Mouse (Mus musculus): ENCODE measurements around the gene Mllt11. TPM values are rescaled to one million over a fixed set of nuclear protein-coding genes. Genes with fewer than 3 reads are reported as not detected.

The Mllt11 gene
- 1 to 10 TPM; 6.4 to 8.9 TPM for total RNA-seq (2021)

DNA sequence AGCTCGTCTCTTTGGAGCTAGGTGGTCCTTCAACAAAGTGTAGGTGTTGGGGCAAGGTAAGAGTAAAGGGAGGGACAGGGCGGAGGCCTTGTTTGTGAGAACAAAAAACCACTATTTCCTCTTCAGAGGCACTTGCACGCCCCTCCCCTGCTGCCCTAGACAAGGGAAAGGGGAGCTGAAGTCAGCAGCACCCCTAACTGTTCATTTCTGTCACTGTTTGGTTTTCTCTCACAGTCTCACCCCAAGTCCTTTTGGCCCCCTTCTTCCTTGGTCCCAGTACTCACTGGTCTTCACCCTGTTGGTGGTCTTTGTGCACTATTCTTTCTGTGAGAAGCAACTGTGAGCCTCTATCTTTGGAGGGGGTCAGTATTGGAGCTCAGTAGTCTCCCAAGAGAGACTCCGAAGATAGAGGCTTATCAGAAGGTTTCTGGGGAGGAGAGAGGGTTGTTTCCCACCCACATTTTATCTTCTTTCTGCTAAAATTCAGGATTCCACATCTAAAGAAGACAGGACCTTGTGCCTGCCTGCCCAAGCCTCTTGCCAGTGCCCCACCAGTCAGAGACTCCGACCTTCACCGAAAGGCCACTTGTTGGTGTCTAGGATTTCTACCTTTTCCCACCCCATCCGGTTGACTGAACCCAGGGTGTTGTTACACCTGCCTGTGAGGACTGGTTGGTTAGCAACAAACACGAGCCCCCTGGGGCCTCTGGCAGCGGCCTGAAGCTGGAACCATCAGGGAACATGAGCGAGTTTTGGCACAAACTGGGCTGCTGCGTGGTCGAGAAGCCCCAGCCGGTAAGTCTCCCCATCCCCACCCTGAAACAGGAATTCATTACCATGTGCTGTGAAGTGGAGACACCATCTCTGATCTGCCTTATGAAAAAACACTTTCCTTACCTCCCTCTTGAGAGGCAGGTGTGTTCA is at the start of gene Mllt11:
Mllt11 (minus strand) TSS at position 874 of the 924 bp plus-strand sequence.
- DNase-seq = no peak

DNA sequence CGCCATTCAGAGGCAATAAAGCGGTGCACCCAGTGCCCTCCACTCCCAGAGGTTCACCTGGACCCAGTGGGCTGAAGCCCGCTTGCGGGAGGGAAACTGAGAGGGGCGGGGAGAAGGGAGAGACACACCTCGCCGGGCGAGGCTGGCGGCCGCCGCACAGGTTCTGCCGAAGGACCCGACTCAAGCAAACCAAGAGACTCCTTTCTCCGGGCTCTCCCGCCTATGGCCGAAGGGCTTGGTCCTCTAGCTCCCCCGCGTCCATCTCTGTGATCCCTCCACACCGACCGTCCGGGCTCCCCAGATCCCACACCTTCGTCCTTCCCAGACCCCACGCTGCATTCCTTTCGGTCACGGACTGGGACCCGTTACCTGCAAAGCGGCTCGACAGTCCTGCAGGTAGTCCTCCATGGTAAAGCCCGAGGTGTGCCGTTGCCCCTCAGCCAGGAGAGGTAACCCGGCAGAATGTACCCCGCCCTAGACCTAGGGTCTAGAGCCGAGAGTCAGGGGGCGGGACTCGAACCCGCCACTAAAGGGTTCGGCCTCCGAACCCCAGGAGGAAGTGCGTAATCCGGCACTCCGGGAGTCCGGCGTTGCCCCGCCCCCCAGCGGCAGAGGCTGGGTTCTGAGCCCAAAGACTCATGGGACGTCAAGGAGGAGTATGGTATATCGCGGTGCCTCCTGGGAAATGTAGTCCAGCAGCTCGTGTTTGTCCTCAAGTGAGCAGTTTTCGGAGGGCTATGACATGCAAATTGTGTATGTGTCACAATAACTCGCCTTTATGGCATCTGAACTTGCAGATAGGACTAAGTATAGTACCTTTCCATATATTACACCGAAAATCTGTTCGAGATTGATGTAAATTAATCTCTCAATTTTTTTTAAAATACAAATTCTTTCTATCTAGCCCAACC is 49.5 kb upstream of the Mllt11 start, which contains the start of the genes Mindy1 and Prune1:
Mindy1 (plus strand) TSS at position 130 of the 911 bp plus-strand sequence.
Prune1 (minus strand) TSS at position 861 of the 911 bp plus-strand sequence.
- intact Hi-C loops (cut with DNase I) = loop anchor here (2.0 kb wide), 1 partner anchor 33 kb away; the partner anchor contains the start of gene Cers2
- DNase-seq = peak; percentile 99

More for the DNA sequence above, at the start of gene Mllt11:
- intact Hi-C loops (cut with DNase I) = no loop called here

DNA sequence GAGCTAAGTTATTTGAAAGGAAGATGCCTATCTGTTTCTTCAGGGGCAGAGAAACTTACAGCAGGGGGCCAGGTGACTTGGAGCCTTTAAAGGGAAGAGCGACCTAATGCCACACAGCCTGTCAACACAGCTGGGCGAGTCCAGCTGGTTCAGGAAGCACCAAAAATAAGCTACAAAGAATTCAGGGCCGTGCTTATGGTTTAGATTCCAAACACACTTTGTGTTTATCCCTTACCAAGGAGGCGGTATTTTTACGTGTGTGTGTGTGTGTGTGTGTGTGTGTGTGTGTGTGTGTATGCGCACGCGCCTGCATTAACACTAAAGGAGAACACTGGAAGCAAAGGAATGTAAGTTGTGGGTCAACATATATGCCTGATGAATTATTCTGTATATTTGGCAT is 48.8 kb upstream of the Mllt11 start:
- DNase-seq = peak; percentile 36 to 47
- intact Hi-C loops (cut with DNase I) = no loop called here

DNA sequence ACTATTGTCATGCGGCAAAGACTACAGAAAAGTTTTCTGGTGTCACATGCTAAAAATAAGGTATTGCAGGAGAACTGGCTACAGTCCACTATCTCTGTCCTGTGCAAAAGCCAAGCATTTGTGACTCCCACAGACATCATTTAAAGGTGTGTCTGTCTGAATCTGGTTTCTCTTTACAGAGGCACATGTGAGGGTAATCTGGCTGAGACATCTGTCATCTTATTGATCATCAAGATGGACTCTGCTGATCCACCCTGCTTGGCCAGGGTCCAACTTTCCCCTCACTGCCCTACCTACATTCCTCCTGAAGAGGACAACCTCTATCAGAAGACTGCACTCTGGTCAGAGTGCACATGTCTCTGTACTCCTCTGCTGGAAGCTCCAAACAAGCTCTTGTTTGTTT is 45.2 kb upstream of the Mllt11 start:
- DNase-seq = peak; percentile 49 to 59
- intact Hi-C loops (cut with DNase I) = no loop called here

DNA sequence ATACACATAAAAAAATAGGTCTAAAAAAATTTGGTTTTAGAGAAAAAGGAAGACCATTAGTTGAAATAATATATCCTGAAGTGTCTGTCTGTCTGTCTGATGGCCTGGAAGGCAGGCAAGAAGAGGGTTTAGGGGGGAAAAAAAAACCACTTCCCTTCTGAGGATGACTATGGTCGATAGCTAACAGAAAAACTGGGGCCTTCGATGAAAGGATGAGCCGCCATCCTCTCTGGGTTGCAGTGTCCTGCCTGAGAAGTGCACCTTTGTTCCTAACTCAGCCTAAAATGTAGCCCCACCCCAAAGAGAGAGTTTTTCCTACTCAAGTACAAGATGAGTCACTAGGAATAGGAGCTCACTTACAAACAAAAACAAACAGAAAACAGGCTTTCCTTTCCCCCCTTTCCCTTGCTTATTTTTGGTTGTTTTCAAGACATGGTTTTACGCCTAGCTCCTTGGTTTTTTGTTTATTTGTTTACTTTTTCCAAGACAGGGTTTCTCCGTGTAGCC is 44.5 kb upstream of the Mllt11 start:
- no peak for DNase-seq
- intact Hi-C loops (cut with DNase I) = no loop called here

DNA sequence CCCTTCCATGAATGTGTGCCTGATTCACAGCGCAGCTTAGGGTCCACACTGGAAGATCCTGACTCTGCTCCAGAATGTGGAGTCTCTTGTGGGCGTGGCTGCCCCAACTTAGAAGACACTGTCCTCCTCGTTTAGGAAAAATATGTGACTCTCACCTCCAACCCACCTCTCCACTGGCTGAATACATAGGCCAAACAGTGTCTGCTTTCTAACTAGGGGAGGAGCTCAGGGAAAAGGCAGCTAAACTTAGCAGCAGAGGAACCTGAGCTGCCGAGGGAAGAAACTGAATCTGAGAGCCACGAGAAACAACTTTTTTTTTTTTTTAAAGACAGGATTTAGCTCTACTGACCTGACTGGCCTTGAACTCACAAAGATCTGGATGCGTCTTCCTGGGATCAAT is 43.2 kb upstream of the Mllt11 start:
- no peak for DNase-seq
- intact Hi-C loops (cut with DNase I) = no loop called here

DNA sequence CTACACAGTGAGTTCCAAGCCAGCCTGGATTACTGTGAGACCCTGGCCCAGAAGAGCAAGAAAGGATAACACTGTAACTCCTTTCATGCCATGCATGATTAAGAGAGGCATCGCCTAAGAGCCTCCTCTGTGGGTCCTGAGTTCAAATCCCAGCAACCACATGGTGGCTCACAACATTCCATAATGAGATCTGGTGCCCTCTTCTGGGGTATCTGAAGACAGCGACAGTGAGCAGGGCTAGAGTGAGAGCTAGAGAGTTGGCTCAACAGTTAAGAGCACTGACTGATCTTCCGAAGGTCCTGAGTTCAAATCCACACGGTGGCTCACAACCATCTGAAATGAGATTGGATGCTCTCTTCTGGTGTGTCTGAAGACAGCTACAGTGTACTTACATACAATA is 42.5 kb upstream of the Mllt11 start:
- DNase-seq = no peak
- intact Hi-C loops (cut with DNase I) = no loop called here

DNA sequence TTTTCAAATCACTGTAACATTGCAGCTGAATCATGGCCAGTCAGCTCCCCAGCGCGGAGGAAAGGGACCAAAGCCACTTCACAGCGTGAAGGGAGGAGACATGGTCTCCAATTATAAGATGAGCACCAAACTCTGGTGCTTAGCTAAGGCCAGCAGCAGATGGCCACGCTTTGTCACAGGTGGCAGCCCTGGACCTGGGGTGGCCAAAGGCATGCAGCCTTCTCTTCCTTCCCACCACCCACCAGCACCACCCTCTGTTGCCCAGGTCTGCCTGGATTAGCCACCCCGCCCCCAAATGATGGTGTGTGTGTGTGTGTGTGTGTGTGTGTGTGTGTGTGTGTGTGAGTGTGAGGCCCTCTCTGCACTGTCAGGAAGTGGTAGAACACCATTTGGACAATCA is 41.5 kb upstream of the Mllt11 start:
- intact Hi-C loops (cut with DNase I) = no loop called here
- DNase-seq = no peak

DNA sequence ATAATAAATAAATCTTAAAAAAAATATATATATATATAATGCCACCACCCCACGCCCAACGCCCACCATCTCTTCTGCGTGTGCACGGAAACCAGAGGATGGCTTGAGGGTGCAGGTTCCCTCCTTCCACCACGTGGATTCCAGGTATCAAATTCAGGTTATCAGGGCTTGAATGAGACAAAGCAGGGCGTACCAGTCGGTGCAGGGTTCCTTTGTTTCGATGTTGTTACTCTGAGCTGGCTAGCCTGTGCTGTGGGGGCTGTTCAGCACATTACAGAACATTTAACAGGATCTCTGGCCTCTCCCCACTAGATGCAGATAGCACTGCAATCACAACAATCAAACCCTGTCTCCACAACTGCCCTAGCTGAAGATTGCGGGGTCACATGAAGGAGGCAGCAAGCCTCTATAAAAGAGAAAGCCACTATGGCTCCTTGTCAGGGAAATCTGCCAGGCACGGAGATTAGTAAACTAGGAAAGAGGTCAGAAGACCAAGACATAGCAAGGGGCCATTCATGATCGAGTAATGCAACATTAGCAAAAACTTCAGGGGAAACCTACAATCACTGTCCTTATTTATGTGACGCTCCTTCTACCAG is 38.9 kb upstream of the Mllt11 start:
- intact Hi-C loops (cut with DNase I) = no loop called here
- no peak for DNase-seq

DNA sequence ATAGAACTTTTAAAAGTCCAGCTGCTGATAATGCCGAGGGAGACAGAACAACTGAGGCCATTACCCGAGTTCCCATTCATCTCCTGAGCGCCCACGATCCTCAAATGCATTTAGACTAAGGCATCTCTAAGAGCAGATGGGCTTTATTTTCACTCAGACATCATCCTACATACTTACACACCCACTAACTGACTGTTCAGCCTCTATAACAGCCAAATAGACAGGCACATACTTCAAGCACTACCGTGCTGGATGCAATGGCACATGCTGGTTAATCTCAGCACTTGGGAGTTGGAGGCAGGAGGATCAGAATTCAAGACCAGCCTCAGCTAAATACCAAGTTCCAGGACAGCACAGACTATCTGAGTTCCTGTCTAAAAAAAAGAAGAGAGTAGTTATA is 37.8 kb upstream of the Mllt11 start:
- no peak for DNase-seq

DNA sequence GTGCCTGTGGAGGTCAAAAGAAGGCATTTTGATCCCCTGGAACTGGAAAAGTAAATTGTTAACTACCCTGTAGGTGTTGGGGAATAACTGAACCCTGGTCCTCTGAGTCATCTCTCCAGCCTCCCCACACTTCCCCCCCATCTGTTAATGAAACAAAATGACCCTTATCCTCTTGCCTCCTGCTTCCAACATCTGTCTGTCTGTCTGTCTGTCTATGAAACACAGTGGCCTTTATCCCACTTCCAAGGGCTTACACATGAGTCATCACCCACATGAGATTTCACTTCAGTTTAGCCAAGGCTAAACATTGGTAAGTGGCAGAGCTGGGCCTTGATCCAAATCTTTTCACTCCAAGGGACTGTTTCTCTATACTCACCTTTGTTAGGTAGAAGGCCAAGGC is 35.9 kb upstream of the Mllt11 start:
- no peak for DNase-seq
- intact Hi-C loops (cut with DNase I) = no loop called here

More for the DNA sequence above, 37.8 kb upstream of the Mllt11 start:
- intact Hi-C loops (cut with DNase I) = no loop called here

DNA sequence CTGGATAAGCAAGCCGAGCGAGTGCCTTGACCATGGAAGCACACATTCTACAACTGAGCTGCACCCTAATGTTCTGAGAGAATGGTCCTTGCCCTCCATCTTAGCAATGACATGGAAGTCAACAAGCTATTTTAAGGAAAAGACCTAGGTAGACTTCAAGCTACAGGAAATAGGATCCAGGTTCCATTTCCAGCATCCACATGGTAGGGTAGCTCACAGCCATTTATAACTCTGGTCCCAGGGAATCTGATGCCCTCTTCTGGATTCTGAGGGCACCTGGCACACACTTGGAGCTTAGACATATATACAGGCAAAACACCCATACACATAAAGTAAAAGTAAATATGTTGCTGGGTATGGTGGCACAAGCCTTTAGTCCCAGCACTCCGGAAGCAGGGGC is 34.1 kb upstream of the Mllt11 start:
- DNase-seq = no peak
- intact Hi-C loops (cut with DNase I) = no loop called here

DNA sequence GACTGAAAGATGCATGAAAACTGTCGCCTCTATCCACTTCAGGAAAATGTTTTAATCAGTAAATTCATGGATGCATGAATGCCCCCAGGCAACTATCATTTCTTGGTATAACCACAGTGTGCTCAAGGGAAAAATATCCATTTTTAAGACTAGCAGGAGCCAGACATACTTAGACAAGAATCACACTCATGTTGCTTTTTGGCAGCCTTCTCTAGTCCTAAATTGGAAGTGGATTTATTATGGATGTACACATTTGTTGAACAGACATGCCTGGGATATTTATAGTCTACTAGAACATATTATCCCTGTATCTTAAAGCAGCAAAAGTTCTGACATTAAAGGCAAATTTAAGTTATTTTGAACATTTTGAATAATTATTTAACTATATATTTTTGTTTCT is 32.8 kb upstream of the Mllt11 start:
- intact Hi-C loops (cut with DNase I) = no loop called here
- no peak for DNase-seq

DNA sequence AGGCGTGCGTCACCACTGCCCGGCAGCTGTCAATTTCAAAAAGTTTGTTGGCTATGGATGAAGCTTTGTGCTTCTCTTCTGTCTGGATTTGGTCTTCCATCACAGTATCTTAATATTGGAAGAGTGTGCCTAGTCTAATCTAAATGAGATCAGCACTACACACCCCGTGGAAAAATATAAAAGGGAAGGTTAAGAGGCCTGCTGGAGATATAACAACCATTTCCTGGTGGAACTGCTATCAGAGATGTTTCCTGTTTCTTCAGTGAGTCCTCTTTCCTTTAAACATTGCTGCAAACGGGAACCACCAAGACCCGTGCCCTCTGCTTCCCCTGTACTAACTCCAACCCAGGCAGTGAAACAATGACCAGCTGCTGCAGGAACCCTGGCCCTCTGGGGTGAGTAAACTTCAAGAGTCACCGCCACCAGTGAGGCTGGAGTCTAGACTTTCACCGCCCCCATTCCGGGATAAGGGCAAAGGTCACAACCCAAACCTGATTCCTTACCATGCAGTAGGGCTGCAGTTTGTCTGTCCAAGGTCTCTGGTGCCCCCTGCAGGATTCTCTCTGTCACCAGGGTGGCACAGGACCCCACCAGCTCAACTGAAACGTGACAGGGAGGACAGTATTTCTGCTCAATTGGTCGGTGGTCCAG is 31.2 kb upstream of the Mllt11 start:
- intact Hi-C loops (cut with DNase I) = loop anchor here (1.0 to 2.0 kb wide), 2 partner anchors 46 to 121 kb away; partner anchors contain the start of genes Gabpb2 and Tnfaip8l2
- peak; percentile 80 to 82 for DNase-seq

DNA sequence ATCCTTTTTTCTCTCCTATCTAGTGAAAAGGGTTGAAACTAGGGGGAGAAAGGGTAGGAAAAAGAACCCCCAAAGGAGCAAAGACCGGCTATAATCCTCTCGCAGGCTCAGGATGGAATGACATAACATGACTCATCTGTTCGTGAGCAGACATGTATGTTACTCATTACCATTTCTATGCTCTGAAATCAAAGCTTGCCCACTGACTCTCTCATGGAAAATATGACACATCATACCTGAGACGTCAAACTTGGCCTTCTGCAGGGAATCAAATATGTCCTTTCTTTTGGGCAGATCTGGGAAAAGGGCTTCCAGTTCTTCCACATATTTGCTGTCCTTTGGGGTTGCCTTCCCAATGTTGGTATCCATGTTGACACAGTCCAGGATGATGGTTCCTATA is 30.0 kb upstream of the Mllt11 start:
- DNase-seq = no peak
- intact Hi-C loops (cut with DNase I) = loop anchor here (2.0 kb wide), 1 partner anchor 45 kb away; the partner anchor contains the start of gene Gabpb2

DNA sequence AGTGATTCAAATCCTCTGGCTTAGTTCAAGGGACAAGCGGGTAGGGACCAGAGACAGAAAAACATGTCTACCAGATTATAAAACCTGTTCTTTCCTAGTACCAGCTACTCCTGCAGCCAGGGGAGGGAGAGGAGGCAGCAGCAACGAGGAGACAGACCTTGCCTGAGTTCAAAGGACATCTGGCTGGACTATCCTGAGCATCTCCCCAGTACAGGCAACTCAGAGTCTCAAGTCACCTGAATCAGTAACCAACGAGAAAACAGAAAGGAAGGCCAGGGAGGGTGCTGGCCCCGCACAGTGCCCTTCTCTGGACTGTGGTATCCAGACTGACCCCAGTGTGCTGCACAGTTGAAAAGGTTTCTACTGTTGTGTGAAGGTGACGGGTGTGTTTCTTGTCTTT is 25.0 kb upstream of the Mllt11 start:
- intact Hi-C loops (cut with DNase I) = no loop called here
- DNase-seq = no peak

DNA sequence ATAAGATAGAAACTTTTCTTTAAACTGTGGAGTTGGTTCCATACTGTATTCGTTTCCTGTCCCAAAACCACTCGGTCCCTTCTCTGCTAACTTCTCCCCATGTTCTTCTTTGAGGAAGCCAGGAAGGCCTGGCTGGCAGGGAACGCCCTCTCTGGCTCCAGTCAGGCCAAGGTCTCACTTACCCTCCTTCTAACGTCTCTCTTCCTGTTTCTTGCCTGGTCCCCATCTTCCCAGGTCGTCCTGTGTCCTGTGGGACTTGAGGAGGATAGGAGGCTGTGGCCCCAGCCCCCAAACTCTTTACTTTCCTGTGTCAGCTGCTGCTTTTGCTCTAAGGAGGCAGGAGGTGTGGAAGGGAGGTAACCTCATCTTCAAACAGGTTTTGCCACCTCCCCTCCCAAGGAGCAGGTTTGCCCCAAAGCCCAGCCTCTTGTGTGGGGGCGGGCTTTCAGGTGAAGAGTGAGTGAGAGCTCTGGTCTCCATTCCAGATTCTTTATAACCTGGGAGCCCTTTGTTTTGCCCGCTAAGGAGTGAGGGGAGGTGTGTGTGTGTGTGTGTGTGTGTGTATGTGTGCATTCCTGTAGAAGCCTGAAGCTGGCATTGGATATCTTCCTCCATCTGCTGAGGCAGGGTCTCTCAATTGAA is 18.9 kb upstream of the Mllt11 start, which contains the start of gene Bnipl:
Bnipl (minus strand) TSS at position 411 of the 642 bp plus-strand sequence.
- intact Hi-C loops (cut with DNase I) = no loop called here
- DNase-seq = no peak

DNA sequence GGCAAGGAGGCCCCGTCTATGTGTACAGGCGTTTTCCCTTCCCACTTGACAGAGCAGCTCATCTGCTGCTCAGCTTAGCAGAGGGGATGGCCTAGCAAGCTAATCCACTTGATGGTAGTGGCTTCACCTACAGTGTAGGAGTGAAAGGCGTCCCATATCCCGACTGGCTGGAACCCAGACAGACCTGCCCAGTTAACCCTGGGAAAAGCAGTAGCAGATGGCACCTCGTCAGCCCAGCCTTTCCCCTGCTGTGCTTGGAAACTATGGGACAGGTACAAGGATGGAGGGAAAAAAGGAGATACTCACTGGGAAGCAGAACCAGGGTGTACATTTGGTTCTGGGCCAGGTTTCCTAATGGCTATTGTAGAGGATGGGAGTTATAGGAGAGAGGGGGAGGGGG is 18.4 kb upstream of the Mllt11 start:
- DNase-seq = no peak
- intact Hi-C loops (cut with DNase I) = no loop called here

DNA sequence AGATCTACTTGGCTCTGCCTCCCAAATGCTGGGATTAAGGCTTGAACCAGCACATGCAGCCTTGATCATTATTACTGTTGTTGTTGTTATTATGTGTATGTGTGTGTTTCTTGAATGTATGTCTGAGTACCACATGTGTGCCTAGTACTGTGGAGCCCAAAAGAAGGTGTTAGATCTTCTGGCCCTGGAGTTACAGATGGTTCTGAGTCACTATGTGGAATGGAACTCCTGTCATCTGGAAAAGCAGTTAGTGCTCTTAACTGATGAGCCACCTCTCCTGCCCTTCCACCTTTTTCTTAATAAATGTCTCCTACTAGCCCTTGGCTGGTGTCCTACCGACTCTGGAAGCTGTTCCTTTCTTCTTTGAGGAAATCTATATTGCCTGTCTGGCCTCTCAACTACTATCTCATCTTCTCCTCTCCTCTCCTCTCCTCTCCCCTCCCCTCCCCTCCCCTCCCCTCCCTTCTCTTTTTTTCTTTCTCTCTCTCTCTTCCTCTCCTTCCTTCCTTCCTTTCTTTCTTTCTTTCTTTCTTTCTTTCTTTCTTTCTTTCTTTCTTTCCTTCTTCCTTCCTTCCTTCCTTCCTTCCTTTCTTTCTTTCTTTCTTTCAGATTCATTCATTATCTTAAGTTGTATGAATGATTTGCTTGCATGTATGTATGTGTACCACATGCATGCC is 15.8 kb upstream of the Mllt11 start:
- intact Hi-C loops (cut with DNase I) = no loop called here
- DNase-seq = no peak

Measured in heart, postnatal 10 days (tissue).